ENCODE assay signal across 10 mouse cellular contexts in genomic region chr9:97172075-97172474, GRCm38 (mm10).
A peak's percentile ranks its signal among the peaks of the same experiment; 100 is the strongest.
DNase-seq lines count a peak whose midpoint lies in the region; ATAC-seq and TF ChIP-seq lines count a peak whose summit lies in the region.
"Had no signal": no experiment of that assay in that cellular context is flagged by ENCODE, and none has a peak within 500 bp of the region (broad histone marks: within the 10 kb centered on the region; RNA-seq: fewer than 3 reads in every experiment).

No protein-coding gene starts in this region.

- no peak overlapping the region for H3K27ac ChIP-seq in ES-Bruce4 (ENCODE audit: insufficient read depth, low read length)
- H3K27ac ChIP-seq in neural tube, embryonic 11.5 days (ENCODE audit: low read depth, low read length), result no peak overlapping the region
- no peak overlapping the region for H3K27ac ChIP-seq in forebrain, embryonic 11.5 days (ENCODE audit: low read depth, low read length)
- H3K27ac ChIP-seq: embryonic facial prominence, embryonic 13.5 days; liver, embryonic 13.5 days had no signal

- H3K27me3 ChIP-seq in ES-Bruce4 (ENCODE audit: control insufficient read depth, insufficient read depth, low read length, poor library complexity, severe bottlenecking), result no peaks in the 10 kb centered on the region
- H3K27me3 ChIP-seq in neural tube, embryonic 11.5 days (ENCODE audit: control insufficient read depth, insufficient read depth, low read length), result no peaks in the 10 kb centered on the region
- no peaks in the 10 kb centered on the region for H3K27me3 ChIP-seq in forebrain, embryonic 11.5 days (ENCODE audit: control insufficient read depth, insufficient read depth, low read length)
- H3K27me3 ChIP-seq: embryonic facial prominence, embryonic 13.5 days had no signal

- intact Hi-C loops in heart, postnatal 14 days (cut with DNase I), result loop anchor here (2.0 kb wide), 1 partner anchor 151 kb away; no protein-coding TSS in a partner anchor
- intact Hi-C loops in heart, postnatal 25 days (cut with DNase I), result no loop called here

- no peak for TF ChIP-seq POLR2A in ES-Bruce4 (IDR thresholded peaks at IDR 0.05; ENCODE audit: insufficient read depth, low read length)

- no peaks in the 10 kb centered on the region for H3K4me1 ChIP-seq in ES-Bruce4 (ENCODE audit: control insufficient read depth, insufficient read depth, low read length)
- no peaks in the 10 kb centered on the region for H3K4me1 ChIP-seq in neural tube, embryonic 11.5 days (ENCODE audit: control insufficient read depth, insufficient read depth, low read length)
- H3K4me1 ChIP-seq in forebrain, embryonic 11.5 days (replicated peaks; ENCODE audit: control insufficient read depth, insufficient read depth, low read length), result no peaks in the 10 kb centered on the region
- H3K4me1 ChIP-seq: embryonic facial prominence, embryonic 13.5 days; liver, embryonic 13.5 days had no signal

- H3K9ac ChIP-seq in ES-Bruce4 (ENCODE audit: low read depth, poor library complexity, severe bottlenecking), result no peak overlapping the region
- no peak overlapping the region for H3K9ac ChIP-seq in neural tube, embryonic 11.5 days (ENCODE audit: low read length)
- no peak overlapping the region for H3K9ac ChIP-seq in forebrain, embryonic 11.5 days (ENCODE audit: low read length)
- H3K9ac ChIP-seq: embryonic facial prominence, embryonic 13.5 days; liver, embryonic 13.5 days had no signal

- peak; percentile 83 for ATAC-seq in common myeloid progenitor, adult 5-6 weeks (replicated peaks; ENCODE audit: low read depth, poor library complexity, severe bottlenecking)
- no peak for ATAC-seq in neural tube, embryonic 11.5 days (ENCODE audit: insufficient read depth, low FRiP score, low TSS enrichment)
- ATAC-seq in forebrain, embryonic 11.5 days (replicated peaks; ENCODE audit: low FRiP score), result no peak

- no peaks in the 10 kb centered on the region for H3K36me3 ChIP-seq in ES-Bruce4 (ENCODE audit: control insufficient read depth, insufficient read depth, low read length, poor library complexity, severe bottlenecking)
- no peaks in the 10 kb centered on the region for H3K36me3 ChIP-seq in neural tube, embryonic 11.5 days (ENCODE audit: control insufficient read depth, insufficient read depth, low read length)
- H3K36me3 ChIP-seq in forebrain, embryonic 11.5 days (ENCODE audit: control insufficient read depth, insufficient read depth, low read length), result no peaks in the 10 kb centered on the region
- H3K36me3 ChIP-seq: embryonic facial prominence, embryonic 13.5 days; liver, embryonic 13.5 days had no signal

- TF ChIP-seq CTCF in ES-Bruce4 (IDR thresholded peaks at IDR 0.05; ENCODE audit: low read depth, low read length), result peak; percentile 23

- TF ChIP-seq EP300 in ES-Bruce4 (IDR thresholded peaks at IDR 0.05; ENCODE audit: insufficient read depth, low read depth, low read length), result no peak

- no peak overlapping the region for H3K4me2 ChIP-seq in neural tube, embryonic 11.5 days (ENCODE audit: low read depth)
- no peak overlapping the region for H3K4me2 ChIP-seq in forebrain, embryonic 11.5 days (ENCODE audit: low read depth, low read length, severe bottlenecking)
- H3K4me2 ChIP-seq: embryonic facial prominence, embryonic 13.5 days; liver, embryonic 13.5 days had no signal

- WGBS in neural tube, embryonic 11.5 days, result 20% methylated on average over 3 of the region's 3 CpGs
- 13% methylated on average over 3 of the region's 3 CpGs for WGBS in forebrain, embryonic 11.5 days

- no peaks in the 10 kb centered on the region for H3K9me3 ChIP-seq in ES-Bruce4 (replicated peaks; ENCODE audit: control insufficient read depth, insufficient read depth, low read length, poor library complexity, severe bottlenecking)
- no peaks in the 10 kb centered on the region for H3K9me3 ChIP-seq in neural tube, embryonic 11.5 days (ENCODE audit: control insufficient read depth, low read length)
- H3K9me3 ChIP-seq in forebrain, embryonic 11.5 days (ENCODE audit: control insufficient read depth, low read length), result no peaks in the 10 kb centered on the region
- H3K9me3 ChIP-seq: embryonic facial prominence, embryonic 13.5 days; liver, embryonic 13.5 days had no signal

- DNase-seq in heart, postnatal 14 days, result peak; percentile 29 to 48
- no peak for DNase-seq in heart, postnatal 25 days (ENCODE audit: low spot score)
- peak; percentile 65 for DNase-seq in 3T3-L1 (ENCODE audit: low read depth, low spot score)
- DNase-seq in layer of hippocampus, postnatal 10 days (ENCODE audit: low spot score in 2 of 2), result peak; percentile 51 to 70
- peak; percentile 35 for DNase-seq in neural tube, embryonic 11.5 days (ENCODE audit: low spot score)
- no peak for DNase-seq in forebrain, embryonic 11.5 days (ENCODE audit: low spot score)
- DNase-seq: liver, embryonic 13.5 days had no signal

- H3K4me3 ChIP-seq in ES-Bruce4 (ENCODE audit: low read depth, low read length), result no peak overlapping the region
- H3K4me3 ChIP-seq in neural tube, embryonic 11.5 days (ENCODE audit: low read depth, low read length), result no peak overlapping the region
- H3K4me3 ChIP-seq in forebrain, embryonic 11.5 days (ENCODE audit: low read depth, low read length), result no peak overlapping the region
- H3K4me3 ChIP-seq: embryonic facial prominence, embryonic 13.5 days; liver, embryonic 13.5 days had no signal

Comparison
In these comparisons a context has a peak if more than half of its experiments do, and no peak if none do; other contexts are left out.
1. DNase-seq: peak in heart, postnatal 14 days (2 of 2), 3T3-L1 (single experiment), layer of hippocampus, postnatal 10 days (2 of 2) and neural tube, embryonic 11.5 days (single experiment); none in heart, postnatal 25 days (single experiment) and forebrain, embryonic 11.5 days (single experiment).